Mouse (Mus musculus): ENCODE data around the gene Fam167b.
A peak's percentile ranks its signal among the peaks of the same experiment; 100 is the strongest.

Gene Fam167b

GRCm38 (mm10) chr4:129578466-129578865 is at the start of gene Fam167b:
Gene Fam167b, minus strand, starts transcription at chr4:129578549.
- DNase-seq (ENCODE audit: low spot score), result no peak

GRCm38 (mm10) chr4:129626035-129626434 is 47.7 kb upstream of the Fam167b start:
- DNase-seq (ENCODE audit: low spot score), result no peak

- DNase-seq (ENCODE audit: low spot score), result peak; percentile 13
Observed at GRCm38 (mm10) chr4:129625496-129625895, 47.1 kb upstream of the Fam167b start.

GRCm38 (mm10) chr4:129625029-129625370 is 46.7 kb upstream of the Fam167b start:
- peak; percentile 22 for DNase-seq (ENCODE audit: low spot score)

- peak; percentile 81 for DNase-seq (ENCODE audit: low spot score)
Observed at GRCm38 (mm10) chr4:129624281-129625028, 46.1 kb upstream of the Fam167b start.

GRCm38 (mm10) chr4:129623681-129624091 is 45.3 kb upstream of the Fam167b start, which contains the start of gene Ccdc28b:
Gene Ccdc28b, minus strand, starts transcription at chr4:129623947.
- DNase-seq (ENCODE audit: low spot score), result peak; percentile 69

- peak; percentile 20 for DNase-seq (ENCODE audit: low spot score)
Observed at GRCm38 (mm10) chr4:129622803-129623535, 44.6 kb upstream of the Fam167b start.

GRCm38 (mm10) chr4:129622120-129622802 is 43.9 kb upstream of the Fam167b start:
- no peak for DNase-seq (ENCODE audit: low spot score)

- no peak for DNase-seq (ENCODE audit: low spot score)
Observed at GRCm38 (mm10) chr4:129621283-129621841, 43.0 kb upstream of the Fam167b start.

GRCm38 (mm10) chr4:129620419-129621282 is 42.3 kb upstream of the Fam167b start:
- no peak for DNase-seq (ENCODE audit: low spot score)

GRCm38 (mm10) chr4:129618786-129619691 is 40.7 kb upstream of the Fam167b start, which contains the start of gene Iqcc:
Gene Iqcc, minus strand, starts transcription at chr4:129619099.
- peak; percentile 92 for DNase-seq (ENCODE audit: low spot score)

GRCm38 (mm10) chr4:129618031-129618430 is 39.7 kb upstream of the Fam167b start:
- DNase-seq (ENCODE audit: low spot score), result no peak

- DNase-seq (ENCODE audit: low spot score), result no peak
Observed at GRCm38 (mm10) chr4:129617121-129617641, 38.8 kb upstream of the Fam167b start.

- DNase-seq (ENCODE audit: low spot score), result no peak
Observed at GRCm38 (mm10) chr4:129616631-129617030, 38.3 kb upstream of the Fam167b start.

- DNase-seq (ENCODE audit: low spot score), result no peak
Observed at GRCm38 (mm10) chr4:129615801-129616290, 37.5 kb upstream of the Fam167b start.

- no peak for DNase-seq (ENCODE audit: low spot score)
Observed at GRCm38 (mm10) chr4:129614093-129614492, 35.7 kb upstream of the Fam167b start, which contains the start of gene Dcdc2b. Gene Dcdc2b, minus strand, starts transcription at chr4:129614257.

- DNase-seq (ENCODE audit: low spot score), result no peak
Observed at GRCm38 (mm10) chr4:129610472-129610871, 32.1 kb upstream of the Fam167b start.

GRCm38 (mm10) chr4:129610026-129610425 is 31.7 kb upstream of the Fam167b start:
- DNase-seq (ENCODE audit: low spot score), result no peak

- no peak for DNase-seq (ENCODE audit: low spot score)
Observed at GRCm38 (mm10) chr4:129609139-129609631, 30.8 kb upstream of the Fam167b start.

Measured in retina, embryonic 14.5 days (tissue).